ENCODE assay signal across 12 mouse cellular contexts in genomic region chr5:140596426-140596825, GRCm38 (mm10). TPM values are rescaled to one million over a fixed set of nuclear protein-coding genes. Genes with fewer than 3 reads are reported as not detected.
DNase-seq lines count a peak whose midpoint lies in the region; ATAC-seq and TF ChIP-seq lines count a peak whose summit lies in the region.
"Had no signal": no experiment of that assay in that cellular context is flagged by ENCODE, and none has a peak within 500 bp of the region (broad histone marks: within the 10 kb centered on the region; RNA-seq: fewer than 3 reads in every experiment).

No protein-coding gene starts in this region.

- no peaks in the 10 kb centered on the region for H3K36me3 ChIP-seq in heart, embryonic 10.5 days
- no peaks in the 10 kb centered on the region for H3K36me3 ChIP-seq in heart, embryonic 11.5 days (ENCODE audit: control insufficient read depth, insufficient read depth, low read length)
- H3K36me3 ChIP-seq in lung, postnatal 0 days (ENCODE audit: insufficient read depth, low read length), result no peaks in the 10 kb centered on the region

- TF ChIP-seq EP300 in lung, postnatal 0 days (IDR thresholded peaks at IDR 0.05), result no peak

- no peak overlapping the region for H3K9ac ChIP-seq in heart, embryonic 11.5 days (ENCODE audit: low read depth, low read length)
- no peak overlapping the region for H3K9ac ChIP-seq in lung, postnatal 0 days (replicated peaks; ENCODE audit: low read depth)

- no peaks in the 10 kb centered on the region for H3K9me3 ChIP-seq in heart, embryonic 10.5 days
- H3K9me3 ChIP-seq in heart, embryonic 11.5 days (replicated peaks; ENCODE audit: control insufficient read depth, low read length), result no peaks in the 10 kb centered on the region
- H3K9me3 ChIP-seq in lung, postnatal 0 days (ENCODE audit: low read length), result no peaks in the 10 kb centered on the region

- H3K4me3 ChIP-seq in heart, embryonic 10.5 days, result no peak overlapping the region
- no peak overlapping the region for H3K4me3 ChIP-seq in heart, embryonic 11.5 days (ENCODE audit: low read depth, low read length)
- no peak overlapping the region for H3K4me3 ChIP-seq in lung, postnatal 0 days (ENCODE audit: low read depth, low read length)

- no peak for DNase-seq in heart, embryonic 10.5 days (ENCODE audit: low spot score)
- peak; percentile 88 for DNase-seq in CD4-positive helper T cell, adult 2 months (ENCODE audit: low read depth, low spot score)
- DNase-seq in lung, postnatal 0 days (ENCODE audit: low spot score), result peak; percentile 44
- no peak for DNase-seq in cerebellum, postnatal 25 days
- no peak for DNase-seq in layer of hippocampus, adult 8-10 months (ENCODE audit: low spot score in 2 of 2)
- DNase-seq: cerebellum, postnatal 14 days; gastrocnemius, postnatal 10 days had no signal

- H3K4me2 ChIP-seq in heart, embryonic 11.5 days, result no peak overlapping the region
- no peak overlapping the region for H3K4me2 ChIP-seq in lung, postnatal 0 days (replicated peaks; ENCODE audit: low read depth, low read length)

- TF ChIP-seq CTCF in lung, postnatal 0 days (IDR thresholded peaks at IDR 0.05), result no peak

- H3K27ac ChIP-seq in heart, embryonic 10.5 days, result peak overlapping the region; percentile 59; the same call in 1 of the 2 replicates
- no peak overlapping the region for H3K27ac ChIP-seq in heart, embryonic 11.5 days (ENCODE audit: low read depth, low read length)
- peak overlapping the region; percentile 59 for H3K27ac ChIP-seq in lung, postnatal 0 days (ENCODE audit: low read length)

- H3K4me1 ChIP-seq in heart, embryonic 10.5 days, result peaks cover 15% of the 10 kb centered on the region
- no peaks in the 10 kb centered on the region; the same call in none of the 2 replicates for H3K4me1 ChIP-seq in heart, embryonic 11.5 days (ENCODE audit: control insufficient read depth, insufficient read depth, low read length)
- peaks cover 4% of the 10 kb centered on the region for H3K4me1 ChIP-seq in lung, postnatal 0 days (ENCODE audit: insufficient read depth, low read depth, low read length)

- peaks cover 39% of the 10 kb centered on the region for H3K27me3 ChIP-seq in heart, embryonic 10.5 days (ENCODE audit: insufficient read depth, poor library complexity, severe bottlenecking)
- peaks cover 5% of the 10 kb centered on the region; the same call in 1 of the 2 replicates for H3K27me3 ChIP-seq in heart, embryonic 11.5 days (ENCODE audit: control insufficient read depth, insufficient read depth, low read length)
- H3K27me3 ChIP-seq in lung, postnatal 0 days (replicated peaks; ENCODE audit: insufficient read depth, low read length), result no peaks in the 10 kb centered on the region

- 60% methylated on average over 3 of the region's 3 CpGs for WGBS in heart, embryonic 10.5 days
- WGBS in heart, embryonic 11.5 days (ENCODE audit: insufficient replicate concordance), result 52% methylated on average over 3 of the region's 3 CpGs
- WGBS in lung, postnatal 0 days, result 19% methylated on average over 3 of the region's 3 CpGs

- ATAC-seq in heart, embryonic 11.5 days (replicated peaks; ENCODE audit: insufficient number of reproducible peaks, low FRiP score, low TSS enrichment), result no peak
- 0 out of 2 replicates have a peak, but pooled peaks have one; percentile 13 for ATAC-seq in granulocyte monocyte progenitor cell, adult 5-6 weeks (replicated peaks; ENCODE audit: poor library complexity, severe bottlenecking)
- ATAC-seq in lung, postnatal 0 days, result peak; percentile 67
- no peak for ATAC-seq in cerebellum, adult (ENCODE audit: insufficient number of reproducible peaks, low FRiP score, low TSS enrichment)
- ATAC-seq: midbrain, embryonic 16.5 days had no signal

RNA-seq across cellular contexts. Expression of gene Lfng, which starts 10.7 kb away (rescaled TPM):
- polyA plus RNA-seq in heart, embryonic 10.5 days (2016; fragmentation: Nextera tagmentation; extraction: Ambion mirVana), result 3.8 and 4.7 TPM in 2 replicates
- polyA plus RNA-seq in heart, embryonic 11.5 days (2014; fragmentation: Nextera tagmentation; extraction: Ambion mirVana), result 2.8 and 3.3 TPM in 2 replicates
- 8.2 and 9.9 TPM in 2 replicates for total RNA-seq in granulocyte monocyte progenitor cell, adult 5-6 weeks (2014; fragmentation: Nextera tagmentation)
- total RNA-seq in granulocyte monocyte progenitor cell, adult 5-6 weeks (2017), result 1.9 and 14.6 TPM in 2 replicates
- 23.1 and 25.5 TPM in 2 replicates for polyA plus RNA-seq in lung, postnatal 0 days (2015; fragmentation: Nextera tagmentation; extraction: Ambion mirVana)
- total RNA-seq in layer of hippocampus, adult 8-10 months (2022), result 10 to 100 TPM; 18.1 to 25.0 (median 22.8) TPM

RNA-seq across cellular contexts. Expression of gene Grifin, which starts 31.6 kb away (rescaled TPM):
- polyA plus RNA-seq in heart, embryonic 10.5 days (2016; fragmentation: Nextera tagmentation; extraction: Ambion mirVana), result not detected in 2 replicates
- polyA plus RNA-seq in heart, embryonic 11.5 days (2014; fragmentation: Nextera tagmentation; extraction: Ambion mirVana), result 0.74 TPM in 1 of 2 replicates, not detected in the other
- not detected in 2 replicates for total RNA-seq in granulocyte monocyte progenitor cell, adult 5-6 weeks (2014; fragmentation: Nextera tagmentation)
- not detected in 2 replicates for total RNA-seq in granulocyte monocyte progenitor cell, adult 5-6 weeks (2017)
- polyA plus RNA-seq in lung, postnatal 0 days (2015; fragmentation: Nextera tagmentation; extraction: Ambion mirVana), result not detected in 2 replicates
- total RNA-seq in layer of hippocampus, adult 8-10 months (2022), result under 1 TPM in 2 of 4 experiments, not detected in 2; 0.67 to 0.80 TPM
- total RNA-seq: gastrocnemius, postnatal 10 days had no signal
- polyA plus RNA-seq: large intestine, adult 2 months had no signal

RNA-seq across cellular contexts. Expression of gene Ttyh3, which starts 52.4 kb away (rescaled TPM):
- 23.5 and 32.9 TPM in 2 replicates for polyA plus RNA-seq in heart, embryonic 10.5 days (2016; fragmentation: Nextera tagmentation; extraction: Ambion mirVana)
- polyA plus RNA-seq in heart, embryonic 11.5 days (2014; fragmentation: Nextera tagmentation; extraction: Ambion mirVana), result 26.7 and 28.8 TPM in 2 replicates
- 42.0 and 47.9 TPM in 2 replicates for total RNA-seq in granulocyte monocyte progenitor cell, adult 5-6 weeks (2014; fragmentation: Nextera tagmentation)
- total RNA-seq in granulocyte monocyte progenitor cell, adult 5-6 weeks (2017), result 8.7 and 9.2 TPM in 2 replicates
- 18.2 and 19.8 TPM in 2 replicates for polyA plus RNA-seq in lung, postnatal 0 days (2015; fragmentation: Nextera tagmentation; extraction: Ambion mirVana)
- total RNA-seq in layer of hippocampus, adult 8-10 months (2022), result 100 to 1,000 TPM; 160 to 168 (median 167) TPM

Comparison
In these comparisons a context has a peak if more than half of its experiments do, and no peak if none do; other contexts are left out.
1. DNase-seq: peak in CD4-positive helper T cell, adult 2 months (single experiment) and lung, postnatal 0 days (single experiment); none in heart, embryonic 10.5 days (single experiment), cerebellum, postnatal 25 days (0 of 2) and layer of hippocampus, adult 8-10 months (0 of 2).
2. ATAC-seq: peak in granulocyte monocyte progenitor cell, adult 5-6 weeks (single experiment) and lung, postnatal 0 days (single experiment); none in heart, embryonic 11.5 days (single experiment) and cerebellum, adult (single experiment).